16 mouse cellular contexts compared by ENCODE assay signal in genomic region chr7:48925214-48925613, GRCm38 (mm10). TPM values are rescaled to one million over a fixed set of nuclear protein-coding genes. Genes with fewer than 3 reads are reported as not detected.
DNase-seq lines count a peak whose midpoint lies in the region; ATAC-seq and TF ChIP-seq lines count a peak whose summit lies in the region.
"Had no signal": no experiment of that assay in that cellular context is flagged by ENCODE, and none has a peak within 500 bp of the region (broad histone marks: within the 10 kb centered on the region; RNA-seq: fewer than 3 reads in every experiment).

No protein-coding gene starts in this region.

- peak; percentile 45 for DNase-seq in liver, adult 2 months (ENCODE audit: extremely low read depth, low read depth, low spot score)
- DNase-seq in liver, result no peak
- peak; percentile 13 to 19 for DNase-seq in kidney, postnatal 4 days
- peak; percentile 21 for DNase-seq in lung, postnatal 25 days (ENCODE audit: low spot score)
- DNase-seq in left cerebral cortex, adult 18-20 months (ENCODE audit: low spot score in 2 of 2), result no peak
- DNase-seq in adrenal gland, adult 18-20 months (ENCODE audit: low spot score in 2 of 2), result no peak
- DNase-seq: cerebellum, postnatal 25 days; gastrocnemius, postnatal 36 days; right cerebral cortex, adult 18-20 months had no signal

- no peak overlapping the region for H3K4me2 ChIP-seq in intestine, postnatal 0 days (replicated peaks; ENCODE audit: low read depth)
- H3K4me2 ChIP-seq: embryonic facial prominence, embryonic 13.5 days; forebrain, embryonic 15.5 days; limb, embryonic 12.5 days; neural tube, embryonic 13.5 days had no signal

- peak overlapping the region; percentile 79 for H3K27ac ChIP-seq in liver, adult 2 months (replicated peaks; ENCODE audit: insufficient read depth, low read depth, low read length)
- H3K27ac ChIP-seq in intestine, postnatal 0 days (ENCODE audit: low read depth, low read length), result no peak overlapping the region
- H3K27ac ChIP-seq: embryonic facial prominence, embryonic 13.5 days; forebrain, embryonic 15.5 days; limb, embryonic 12.5 days; neural tube, embryonic 13.5 days had no signal

- ATAC-seq in intestine, postnatal 0 days, result 0 out of 2 replicates have a peak, but pooled peaks have one; percentile 19
- no peak for ATAC-seq in cerebellum, adult (ENCODE audit: insufficient number of reproducible peaks, low FRiP score, low TSS enrichment)
- ATAC-seq: forebrain, embryonic 15.5 days; midbrain, embryonic 16.5 days had no signal

- WGBS in liver, adult 2 months, result 63% methylated on average over 3 of the region's 3 CpGs
- 66% methylated on average over 3 of the region's 3 CpGs for WGBS in intestine, postnatal 0 days

- H3K9ac ChIP-seq in liver, adult 2 months (ENCODE audit: low read depth, low read length), result no peak overlapping the region
- no peak overlapping the region for H3K9ac ChIP-seq in intestine, postnatal 0 days (ENCODE audit: low read depth, low read length)
- H3K9ac ChIP-seq: embryonic facial prominence, embryonic 13.5 days; forebrain, embryonic 15.5 days; limb, embryonic 12.5 days; neural tube, embryonic 13.5 days had no signal

- H3K4me1 ChIP-seq in liver, adult 2 months (ENCODE audit: control insufficient read depth, insufficient read depth, low read length), result peaks cover 4% of the 10 kb centered on the region; the same call in 1 of the 2 replicates
- no peaks in the 10 kb centered on the region for H3K4me1 ChIP-seq in intestine, postnatal 0 days (replicated peaks; ENCODE audit: control insufficient read depth, insufficient read depth, low read length)
- H3K4me1 ChIP-seq: forebrain, embryonic 15.5 days had no signal

- H3K4me3 ChIP-seq in liver, adult 2 months (ENCODE audit: insufficient read depth, low read depth, low read length), result no peak overlapping the region
- no peak overlapping the region for H3K4me3 ChIP-seq in intestine, postnatal 0 days (ENCODE audit: low read depth, low read length)
- H3K4me3 ChIP-seq: embryonic facial prominence, embryonic 13.5 days; forebrain, embryonic 15.5 days; limb, embryonic 12.5 days; neural tube, embryonic 13.5 days had no signal

- no peak for TF ChIP-seq CTCF in liver, adult 2 months (IDR thresholded peaks at IDR 0.05; ENCODE audit: low read depth, low read length)
- no peak for TF ChIP-seq CTCF in intestine, postnatal 0 days (IDR thresholded peaks at IDR 0.05; ENCODE audit: low read depth)

- H3K27me3 ChIP-seq in liver, adult 2 months (ENCODE audit: control insufficient read depth, insufficient read depth, low read length), result no peaks in the 10 kb centered on the region
- H3K27me3 ChIP-seq in intestine, postnatal 0 days (replicated peaks; ENCODE audit: control insufficient read depth, insufficient read depth, low read length), result no peaks in the 10 kb centered on the region
- H3K27me3 ChIP-seq: forebrain, embryonic 15.5 days; limb, embryonic 12.5 days; neural tube, embryonic 13.5 days had no signal

- H3K36me3 ChIP-seq in liver, adult 2 months (ENCODE audit: control insufficient read depth, insufficient read depth, low read length), result no peaks in the 10 kb centered on the region
- H3K36me3 ChIP-seq in intestine, postnatal 0 days (ENCODE audit: control insufficient read depth, insufficient read depth), result no peaks in the 10 kb centered on the region
- H3K36me3 ChIP-seq: embryonic facial prominence, embryonic 13.5 days; forebrain, embryonic 15.5 days; limb, embryonic 12.5 days; neural tube, embryonic 13.5 days had no signal

- TF ChIP-seq POLR2A in liver, adult 2 months (IDR thresholded peaks at IDR 0.05; ENCODE audit: extremely low read depth, insufficient read depth, low read length), result no peak

- no peaks in the 10 kb centered on the region for H3K79me2 ChIP-seq in liver, adult 2 months (ENCODE audit: control insufficient read depth, insufficient read depth, low read length)

- no peaks in the 10 kb centered on the region for H3K9me3 ChIP-seq in intestine, postnatal 0 days (ENCODE audit: control insufficient read depth)
- H3K9me3 ChIP-seq: embryonic facial prominence, embryonic 13.5 days; forebrain, embryonic 15.5 days; limb, embryonic 12.5 days; neural tube, embryonic 13.5 days had no signal

RNA-seq across cellular contexts. Expression of gene Nav2, which starts 16.7 kb away (rescaled TPM):
- 11.1 and 25.3 TPM in 2 replicates for total RNA-seq in liver, adult 2 months (2014; rRNA removed)
- 17.6 and 18.4 TPM in 2 replicates for polyA plus RNA-seq in liver, adult 2 months (2012; rRNA removed)
- polyA plus RNA-seq in intestine, postnatal 0 days (2015; fragmentation: Nextera tagmentation; extraction: Ambion mirVana), result 5.8 and 8.4 TPM in 2 replicates
- 10 to 100 TPM; 71.1 to 81.0 TPM for total RNA-seq in left cerebral cortex, adult 18-20 months (2021)
- 1 to 10 TPM; 6.1 to 7.5 TPM for total RNA-seq in adrenal gland, adult 18-20 months (2021)

RNA-seq across cellular contexts. Expression of gene E2f8, which starts 43.8 kb away (rescaled TPM):
- 0.83 and 1.1 TPM in 2 replicates for total RNA-seq in liver, adult 2 months (2014; rRNA removed)
- 1.3 and 2.6 TPM in 2 replicates for polyA plus RNA-seq in liver, adult 2 months (2012; rRNA removed)
- polyA plus RNA-seq in intestine, postnatal 0 days (2015; fragmentation: Nextera tagmentation; extraction: Ambion mirVana), result 15.7 and 18.1 TPM in 2 replicates
- total RNA-seq in left cerebral cortex, adult 18-20 months (2021), result under 1 TPM; 0.28 TPM
- under 1 TPM; 0.45 to 0.53 TPM for total RNA-seq in adrenal gland, adult 18-20 months (2021)

Comparison
In these comparisons a context has a peak if more than half of its experiments do, and no peak if none do; other contexts are left out.
1. DNase-seq: peak in liver, adult 2 months (single experiment), kidney, postnatal 4 days (2 of 2) and lung, postnatal 25 days (single experiment); none in liver (single experiment), left cerebral cortex, adult 18-20 months (0 of 2) and adrenal gland, adult 18-20 months (0 of 2).